Mouse (Mus musculus) liver, embryonic 14.5 days (tissue): ENCODE measurements at regions not wholly inside any gene's neighbourhood (a gene's known extent, or its start where the extent isn't known, plus 50 kb on each side); places are given as distances from the start of the nearest gene placed in this dataset.

Experiments used
- CTCF ChIP-seq: IDR thresholded peaks from 2 replicates; pipeline ENCODE4 v1.5.1; 2016; ENCODE audit warnings: antibody characterized with exemption, low read depth, control low read depth
- EP300 ChIP-seq: IDR thresholded peaks from 2 replicates; pipeline ENCODE4 v1.6.1; 2016; ENCODE audit warnings: antibody characterized with exemption, low read depth

GRCm38 (mm10) chr15:62209296-62209695 lies 1286.5 kb upstream of the A1bg start:
- TF ChIP-seq CTCF (no peak), EP300 (no peak)
